Mouse (Mus musculus) olfactory bulb, adult 2 months (tissue): ENCODE measurements around the gene Tnk1.

Source experiments
- CTCF ChIP-seq: fragments of 200-500 bp; IDR thresholded peaks from 2 replicates; pipeline ENCODE4 v1.5.1; 2012; ENCODE audit warnings: low read depth, mild to moderate bottlenecking, low read length, moderate library complexity; ENCODE audit not compliant: insufficient read depth
- POLR2A ChIP-seq: fragments of 200-500 bp; IDR thresholded peaks from 2 replicates; pipeline ENCODE4 v1.6.1; 2012; ENCODE audit warnings: mild to moderate bottlenecking, low read depth, low read length, moderate library complexity; ENCODE audit not compliant: insufficient read depth

DNA sequence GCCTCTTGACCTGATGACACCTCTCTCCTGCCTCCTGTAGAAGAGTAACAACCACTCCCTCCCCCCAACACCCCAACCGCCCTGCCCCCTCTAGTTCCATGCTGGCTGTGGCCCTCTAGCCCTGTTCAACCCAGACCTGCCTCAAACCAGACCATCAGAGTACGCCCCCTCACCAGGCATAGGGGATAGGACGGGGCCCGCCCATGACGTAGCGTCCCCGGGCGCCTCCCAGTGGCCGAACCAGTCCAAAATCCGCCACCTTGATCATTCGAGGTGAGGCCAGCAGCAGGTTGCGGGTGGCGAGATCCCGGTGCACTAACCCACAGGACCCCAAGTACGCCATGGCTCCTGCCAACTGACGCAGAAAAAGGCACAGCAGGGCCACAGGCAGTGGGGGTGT is 3.2 kb downstream of the Tnk1 start:
- no peak for TF ChIP-seq CTCF
- TF ChIP-seq POLR2A, result no peak
